Mouse (Mus musculus) liver, embryonic 16.5 days (tissue): ENCODE results near the gene Grik5. TPM values are rescaled to one million over a fixed set of nuclear protein-coding genes. Genes with fewer than 3 reads are reported as not detected.
A peak's percentile ranks its signal among the peaks of the same experiment; 100 is the strongest.

Experiments
- ATAC-seq: fragments of 200-750 bp; cut with Nextera tagmentation; 2 replicates; pipeline ENCODE4 v1.8.0; 2017; ENCODE audit warnings: low read depth, mild to moderate bottlenecking, moderate number of reproducible peaks, moderate library complexity
- H3K27ac ChIP-seq: fragments of 300-500 bp; sonication (generic); 2 replicates; pipeline ENCODE4 v1.5.1; 2014; ENCODE audit warnings: mild to moderate bottlenecking, low read length
- H3K27me3 ChIP-seq: fragments of 300-500 bp; sonication (generic); 2 replicates; pipeline ENCODE4 v1.6.1; 2014; ENCODE audit warnings: low read depth, low read length, mixed read lengths; ENCODE audit not compliant: control insufficient read depth, insufficient read depth
- H3K36me3 ChIP-seq: fragments of 300-500 bp; sonication (generic); 2 replicates; pipeline ENCODE4 v1.6.1; 2014; ENCODE audit warnings: mild to moderate bottlenecking; ENCODE audit not compliant: control insufficient read depth, insufficient read depth
- H3K4me1 ChIP-seq: fragments of 300-500 bp; sonication (generic); 2 replicates; pipeline ENCODE4 v1.6.1; 2014; ENCODE audit warnings: low read depth, low read length, mixed read lengths; ENCODE audit not compliant: control insufficient read depth
- H3K4me2 ChIP-seq: fragments of 300-500 bp; sonication (generic); 2 replicates; pipeline ENCODE4 v1.6.1; 2014; ENCODE audit warnings: low read depth, low read length, mixed read lengths
- H3K4me3 ChIP-seq: fragments of 300-500 bp; sonication (generic); 2 replicates; pipeline ENCODE4 v1.5.1; 2014; ENCODE audit warnings: low read depth, mild to moderate bottlenecking, low read length
- H3K9ac ChIP-seq: fragments of 300-500 bp; sonication (generic); 2 replicates; pipeline ENCODE4 v1.6.1; 2014; ENCODE audit warnings: low read depth, low read length
- H3K9me3 ChIP-seq: fragments of 300-500 bp; sonication (generic); replicated peaks from 2 replicates; pipeline ENCODE4 v1.6.1; 2016; ENCODE audit warnings: low read length; ENCODE audit not compliant: control insufficient read depth
- WGBS: fragments of 180-500 bp; shearing (Covaris S2); extraction: QIAGEN DNeasy Blood & Tissue Kit; methylation state at CpG from one replicate; pipeline ENCODE4 v1.1.7; 2014; ENCODE audit not compliant: insufficient replicate concordance; 5-methylcytosine and 5-hydroxymethylcytosine counted together
- polyA plus RNA-seq: library from polyadenylated mRNA; unstranded; fragments of >200 nt; fragmentation: Nextera tagmentation; extraction: Ambion mirVana; gene quantifications from 2 replicates; pipeline ENCODE4 v1.2.1, GENCODE M21; 2015

Grik5 gene
- polyA plus RNA-seq, 1 experiment from 2014 or later, result 0.92 TPM

- Histone ChIP-seq H3K9ac (no peak overlapping the region), H3K4me2 (0 out of 2 replicates have a peak overlapping the region, but pooled peaks have one; percentile 41), H3K4me1 (no peaks in the 10 kb centered on the region; the same call in 1 of the 2 replicates), H3K9me3 (no peaks in the 10 kb centered on the region), H3K27ac (no peak overlapping the region), H3K4me3 (no peak overlapping the region), H3K27me3 (peaks cover 69% of the 10 kb centered on the region), H3K36me3 (no peaks in the 10 kb centered on the region)
- no peak for ATAC-seq
- 47% methylated on average over 3 of the region's 3 CpGs for WGBS
Measured at GRCm38 (mm10) chr7:25006171-25006570, 66.0 kb downstream of the Grik5 start.

DNA sequence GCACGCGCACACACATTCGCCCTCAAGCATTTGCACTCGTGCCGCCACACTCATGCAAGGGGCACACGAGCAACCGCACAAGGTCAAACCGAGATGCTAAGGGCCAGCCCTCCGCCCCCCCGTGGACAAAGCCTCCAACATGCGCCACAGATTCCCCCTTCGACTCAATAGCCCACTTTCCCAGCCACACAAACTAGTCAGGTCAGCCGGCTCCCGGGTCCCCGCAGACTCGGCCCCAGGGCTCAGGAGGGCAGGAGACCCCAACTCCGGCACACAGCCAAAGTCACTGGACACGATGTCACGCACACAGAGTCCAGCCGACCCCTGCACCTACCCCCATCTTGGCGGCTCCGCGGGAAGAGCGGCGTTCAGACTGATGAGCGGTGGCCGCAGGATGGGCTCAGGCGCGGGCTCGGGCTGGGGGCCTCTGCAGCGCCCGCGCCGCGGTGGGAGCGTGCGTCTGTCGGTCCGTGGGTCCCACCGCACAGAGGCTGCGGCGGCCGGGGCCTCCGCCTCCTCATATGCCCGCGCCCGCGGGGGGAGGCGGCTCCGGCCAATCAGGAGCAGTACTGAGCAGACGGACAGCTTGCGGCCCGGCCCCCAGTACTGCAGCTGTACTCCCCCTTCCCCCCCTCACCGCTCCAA is 66.6 kb downstream of the Grik5 start, which contains the start of gene Atp1a3:
Atp1a3 (minus strand) TSS at position 538 of the 645 bp plus-strand sequence.
- H3K36me3 ChIP-seq, result no peaks in the 10 kb centered on the region
- H3K4me1 ChIP-seq, result no peaks in the 10 kb centered on the region; the same call in 1 of the 2 replicates
- peaks cover 63% of the 10 kb centered on the region for H3K27me3 ChIP-seq
- H3K9ac ChIP-seq, result no peak within 1 kb of the TSS
- WGBS, result 4% methylated on average over 49 of the region's 54 CpGs
- no peak; the same call in 1 of the 2 replicates for ATAC-seq
- no peak within 1 kb of the TSS for H3K27ac ChIP-seq
- H3K4me3 ChIP-seq, result peak within 1 kb of the TSS; percentile 39
- no peaks in the 10 kb centered on the region for H3K9me3 ChIP-seq
- peak within 1 kb of the TSS; percentile 41; the same call in 1 of the 2 replicates for H3K4me2 ChIP-seq

- H3K27ac ChIP-seq, result no peak overlapping the region
- no peak overlapping the region for H3K9ac ChIP-seq
- ATAC-seq, result no peak
- H3K9me3 ChIP-seq, result no peaks in the 10 kb centered on the region
- H3K27me3 ChIP-seq, result peaks cover 56% of the 10 kb centered on the region
- 43% methylated on average over 7 of the region's 9 CpGs for WGBS
- no peaks in the 10 kb centered on the region for H3K36me3 ChIP-seq
- no peaks in the 10 kb centered on the region for H3K4me1 ChIP-seq
- 0 out of 2 replicates have a peak overlapping the region, but pooled peaks have one; percentile 39 for H3K4me3 ChIP-seq
- H3K4me2 ChIP-seq, result no peak overlapping the region
Measured at GRCm38 (mm10) chr7:25004806-25005205, 67.3 kb downstream of the Grik5 start.

DNA sequence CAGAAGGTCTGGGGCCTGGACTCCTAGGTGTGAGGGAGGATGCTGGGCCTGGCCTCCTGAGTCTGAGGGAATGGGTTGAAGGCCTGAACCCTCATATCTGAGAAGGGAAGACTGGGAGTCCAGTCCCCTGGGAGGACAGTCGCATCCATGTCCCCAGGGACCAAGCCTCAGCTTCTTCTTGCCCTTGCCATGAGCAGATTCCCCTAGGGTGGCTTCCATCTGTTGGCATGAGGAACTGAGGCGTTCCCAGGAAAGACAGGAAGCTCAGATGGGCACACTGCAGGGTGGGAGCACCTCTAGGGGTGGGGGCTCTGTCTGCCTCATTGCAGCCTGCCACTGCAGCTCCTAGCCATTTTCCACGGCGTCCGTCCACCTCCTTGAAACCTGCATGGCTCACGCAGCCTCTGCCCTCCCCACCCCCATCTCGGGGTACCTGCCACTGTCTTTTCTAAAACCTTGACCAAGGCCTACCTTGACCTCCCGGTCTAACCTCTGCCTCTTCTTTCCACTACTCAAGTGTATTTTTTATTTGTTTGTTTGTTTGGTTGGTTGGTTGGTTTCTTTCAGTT is 68.2 kb downstream of the Grik5 start:
- peaks cover 47% of the 10 kb centered on the region for H3K27me3 ChIP-seq
- no peaks in the 10 kb centered on the region for H3K9me3 ChIP-seq
- no peak overlapping the region for H3K27ac ChIP-seq
- WGBS, result 67% methylated on average over 8 of the region's 8 CpGs
- no peak for ATAC-seq
- H3K9ac ChIP-seq, result no peak overlapping the region
- H3K36me3 ChIP-seq, result no peaks in the 10 kb centered on the region
- no peak overlapping the region for H3K4me3 ChIP-seq
- no peak overlapping the region for H3K4me2 ChIP-seq
- no peaks in the 10 kb centered on the region for H3K4me1 ChIP-seq

GRCm38 (mm10) chr7:25003291-25003690 is 68.9 kb downstream of the Grik5 start:
- no peak overlapping the region for H3K27ac ChIP-seq
- H3K4me1 ChIP-seq, result no peaks in the 10 kb centered on the region
- peaks cover 40% of the 10 kb centered on the region for H3K27me3 ChIP-seq
- no peak overlapping the region for H3K9ac ChIP-seq
- H3K9me3 ChIP-seq, result no peaks in the 10 kb centered on the region
- no peak for ATAC-seq
- H3K36me3 ChIP-seq, result no peaks in the 10 kb centered on the region
- no peak overlapping the region for H3K4me2 ChIP-seq
- no peak overlapping the region for H3K4me3 ChIP-seq
- 61% methylated on average over 11 of the region's 11 CpGs for WGBS

- Histone ChIP-seq H3K4me2 (no peak overlapping the region), H3K27ac (no peak overlapping the region), H3K27me3 (peaks cover 18% of the 10 kb centered on the region), H3K9me3 (no peaks in the 10 kb centered on the region), H3K4me1 (no peaks in the 10 kb centered on the region), H3K9ac (no peak overlapping the region), H3K36me3 (no peaks in the 10 kb centered on the region), H3K4me3 (no peak overlapping the region)
- no peak for ATAC-seq
- 53% methylated on average over 12 of the region's 12 CpGs for WGBS
Measured at GRCm38 (mm10) chr7:25000711-25001110, 71.4 kb downstream of the Grik5 start.

DNA sequence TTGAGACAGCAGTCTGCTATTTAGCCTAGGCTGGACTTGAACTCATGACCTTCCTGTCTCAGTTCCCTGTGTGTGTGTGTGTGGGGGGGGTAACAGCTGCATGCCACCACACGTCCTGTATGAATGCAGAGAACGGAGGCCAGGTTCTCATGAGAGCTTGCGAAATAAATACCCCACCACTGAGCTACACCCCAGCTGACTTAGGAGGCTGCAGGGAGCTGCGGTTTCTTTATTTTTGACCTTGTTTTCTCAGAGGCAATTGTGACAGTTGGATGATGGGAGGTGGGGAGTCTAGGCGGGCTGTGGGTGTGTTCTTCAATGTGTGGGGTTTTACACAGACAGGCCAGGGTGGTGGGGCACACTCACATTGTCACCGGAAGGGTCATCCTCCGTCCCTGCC is 71.9 kb downstream of the Grik5 start:
- H3K4me3 ChIP-seq, result no peak overlapping the region
- no peak overlapping the region for H3K27ac ChIP-seq
- no peak overlapping the region for H3K9ac ChIP-seq
- ATAC-seq, result no peak
- H3K4me1 ChIP-seq, result no peaks in the 10 kb centered on the region
- H3K9me3 ChIP-seq, result no peaks in the 10 kb centered on the region
- WGBS, result 39% methylated on average over 7 of the region's 7 CpGs
- no peaks in the 10 kb centered on the region for H3K36me3 ChIP-seq
- H3K27me3 ChIP-seq, result peaks cover 13% of the 10 kb centered on the region
- no peak overlapping the region for H3K4me2 ChIP-seq

- no peak overlapping the region for H3K4me2 ChIP-seq
- H3K9me3 ChIP-seq, result no peaks in the 10 kb centered on the region
- H3K27ac ChIP-seq, result no peak overlapping the region
- H3K4me3 ChIP-seq, result no peak overlapping the region
- H3K9ac ChIP-seq, result no peak overlapping the region
- no peaks in the 10 kb centered on the region for H3K36me3 ChIP-seq
- no peaks in the 10 kb centered on the region for H3K4me1 ChIP-seq
- WGBS, result 68% methylated on average over 6 of the region's 6 CpGs
- no peak for ATAC-seq
- H3K27me3 ChIP-seq, result no peaks in the 10 kb centered on the region
Measured at GRCm38 (mm10) chr7:24993081-24993480, 79.1 kb downstream of the Grik5 start.

DNA sequence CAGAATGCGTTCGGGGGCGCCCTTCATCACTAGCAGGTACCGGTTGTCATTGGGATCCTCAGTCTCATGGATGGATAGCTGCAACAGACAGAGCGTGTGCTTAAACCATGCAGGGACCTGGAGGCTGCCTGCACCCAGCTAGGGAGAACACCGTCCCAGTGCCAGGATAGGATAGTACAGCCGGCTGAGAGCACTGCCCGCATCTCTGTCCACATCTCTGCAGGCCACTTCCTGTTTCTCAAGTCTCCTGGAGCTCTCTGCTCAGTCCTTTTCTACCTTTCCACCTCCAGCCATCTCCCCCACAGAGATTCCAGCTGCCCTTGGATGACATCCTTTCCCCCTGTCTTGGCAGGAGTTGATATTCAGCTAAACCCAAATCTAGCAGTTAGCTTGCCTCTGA is 81.7 kb downstream of the Grik5 start:
- H3K27me3 ChIP-seq, result no peaks in the 10 kb centered on the region
- H3K27ac ChIP-seq, result no peak overlapping the region
- H3K36me3 ChIP-seq, result no peaks in the 10 kb centered on the region
- no peak overlapping the region for H3K9ac ChIP-seq
- no peaks in the 10 kb centered on the region for H3K9me3 ChIP-seq
- no peak for ATAC-seq
- WGBS, result 64% methylated on average over 8 of the region's 8 CpGs
- no peak overlapping the region for H3K4me2 ChIP-seq
- no peak overlapping the region for H3K4me3 ChIP-seq
- H3K4me1 ChIP-seq, result no peaks in the 10 kb centered on the region
